Mouse (Mus musculus) adipocyte (in vitro differentiated cells): ENCODE results near the gene Kcnj12.
A peak's percentile ranks its signal among the peaks of the same experiment; 100 is the strongest.

Experiments
- DNase-seq: peaks from one replicate; pipeline ENCODE4 v3.0.0-alpha.2; 2016; ENCODE audit warnings: low spot score

Gene Kcnj12

DNA sequence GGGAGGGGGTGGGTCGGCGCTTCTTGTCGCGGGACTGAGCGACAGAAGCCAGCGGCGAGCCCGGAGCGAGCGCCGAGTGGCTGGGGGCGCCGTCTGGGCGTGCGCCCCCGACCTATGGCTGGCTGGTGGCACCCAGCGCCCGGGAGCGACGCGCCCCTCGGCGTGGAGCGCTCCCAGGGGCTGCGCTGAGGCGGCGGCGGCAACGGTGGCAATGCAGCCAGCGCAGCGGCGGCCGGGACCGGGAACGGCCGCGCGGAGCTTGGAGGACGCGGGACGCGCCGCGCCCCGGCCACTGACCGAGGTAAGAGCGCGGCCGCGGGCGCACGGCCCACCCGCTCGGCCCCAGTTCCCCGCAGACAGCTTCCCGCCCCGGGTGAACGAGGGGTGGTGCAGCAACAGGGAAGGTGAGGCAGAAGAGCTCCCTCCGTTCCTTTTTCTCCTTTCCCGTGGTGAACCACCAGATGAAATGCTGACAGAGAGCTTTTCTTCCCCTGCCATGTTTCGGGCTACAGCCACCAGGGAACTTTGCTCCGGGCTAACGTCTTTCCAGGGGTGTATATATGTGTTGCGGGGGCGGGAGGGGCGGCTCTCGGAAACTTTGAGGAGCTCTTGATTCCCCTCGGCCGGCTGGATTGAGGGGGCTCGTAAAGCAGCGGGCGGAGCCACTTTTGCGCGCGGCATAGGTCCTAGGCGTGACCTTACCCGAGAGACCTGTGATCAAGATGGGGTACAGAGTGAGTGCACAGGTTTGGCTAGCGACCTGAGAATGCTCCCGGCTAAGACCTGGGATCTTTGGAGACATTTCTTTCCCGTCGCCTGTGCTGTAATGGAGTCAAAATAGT lies at the start of gene Kcnj12:
Gene Kcnj12 (plus strand): TSS at position 15 of the 842 bp plus-strand sequence.
- no peak for DNase-seq

DNA sequence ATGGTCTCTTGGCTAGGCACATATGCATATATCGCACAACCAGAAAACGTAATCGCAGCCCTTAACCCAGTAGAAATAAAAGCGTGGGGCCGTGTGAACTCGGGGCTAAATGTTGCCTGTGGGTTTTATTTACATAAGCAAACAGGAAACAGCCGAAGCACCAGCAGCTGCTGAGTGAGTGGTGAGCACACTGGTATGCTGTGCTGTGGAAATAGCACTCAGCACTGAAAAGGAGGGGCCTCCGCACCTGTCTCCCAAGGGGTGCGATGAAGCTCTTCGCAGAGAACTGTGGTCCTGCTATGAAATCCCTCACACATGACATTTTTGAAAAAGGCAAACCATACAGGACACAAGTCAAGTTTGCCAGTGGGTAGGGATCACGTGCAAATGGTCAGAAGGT lies 47.3 kb upstream of the Kcnj12 start:
- DNase-seq, result no peak

DNA sequence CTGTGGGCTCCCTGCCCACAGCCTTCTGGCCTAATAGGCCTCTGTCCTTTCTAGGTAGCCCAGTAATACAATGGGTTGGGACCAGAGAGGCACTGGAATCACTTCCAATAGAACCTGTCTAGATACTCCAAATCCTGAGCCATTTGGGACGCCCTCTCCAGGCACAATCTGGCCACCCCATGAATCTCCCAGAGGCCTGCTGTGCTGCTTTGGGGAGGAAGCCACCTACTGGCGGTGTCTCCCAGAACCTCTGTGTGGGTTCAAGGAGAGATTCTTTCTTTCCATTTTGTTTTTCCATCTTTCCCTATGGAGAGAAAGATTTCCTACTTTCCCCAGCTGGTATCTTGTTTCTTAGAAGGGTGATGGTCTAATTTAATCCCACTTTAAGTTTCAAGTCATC lies 46.1 kb upstream of the Kcnj12 start:
- no peak for DNase-seq

DNA sequence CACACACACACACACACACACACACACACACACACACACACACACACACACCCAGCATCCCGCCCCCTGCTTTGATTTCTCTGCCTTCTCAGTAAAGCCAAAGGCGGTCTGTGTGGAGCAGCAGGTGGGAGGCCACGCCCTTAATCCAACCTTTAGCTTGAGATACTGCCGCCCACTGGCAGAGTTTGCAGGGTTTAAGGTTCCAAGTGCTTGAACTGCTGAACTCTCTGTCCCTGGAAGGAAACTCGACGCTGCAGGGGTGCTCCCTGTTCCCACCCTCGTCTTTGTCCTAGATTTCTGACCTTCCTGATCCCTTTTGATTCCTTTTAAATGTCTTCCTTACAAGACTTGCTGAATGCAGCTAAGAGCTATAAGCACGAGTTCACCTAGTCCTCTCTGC lies 45.6 kb upstream of the Kcnj12 start:
- DNase-seq, result no peak

DNA sequence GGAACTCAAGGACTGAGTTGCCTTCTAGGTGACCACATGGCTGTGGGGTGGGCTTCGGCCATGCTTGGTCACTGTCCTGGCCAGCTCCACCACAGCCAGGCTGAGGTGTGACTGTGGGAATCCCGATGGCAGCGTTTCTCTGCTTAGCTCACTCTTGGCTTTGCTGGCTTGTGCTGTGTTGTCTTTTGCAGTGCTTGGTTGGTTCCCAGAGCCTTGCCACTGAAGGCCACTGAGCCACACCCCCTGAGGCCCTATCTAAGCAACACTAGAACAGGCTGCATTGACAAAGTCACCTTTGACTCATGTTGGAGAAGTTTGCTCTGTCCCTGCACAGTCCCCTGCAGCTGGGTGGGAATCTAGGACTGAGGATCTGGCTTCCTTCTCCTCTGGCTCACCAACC lies 45.2 kb upstream of the Kcnj12 start:
- DNase-seq, result peak; percentile 37

DNA sequence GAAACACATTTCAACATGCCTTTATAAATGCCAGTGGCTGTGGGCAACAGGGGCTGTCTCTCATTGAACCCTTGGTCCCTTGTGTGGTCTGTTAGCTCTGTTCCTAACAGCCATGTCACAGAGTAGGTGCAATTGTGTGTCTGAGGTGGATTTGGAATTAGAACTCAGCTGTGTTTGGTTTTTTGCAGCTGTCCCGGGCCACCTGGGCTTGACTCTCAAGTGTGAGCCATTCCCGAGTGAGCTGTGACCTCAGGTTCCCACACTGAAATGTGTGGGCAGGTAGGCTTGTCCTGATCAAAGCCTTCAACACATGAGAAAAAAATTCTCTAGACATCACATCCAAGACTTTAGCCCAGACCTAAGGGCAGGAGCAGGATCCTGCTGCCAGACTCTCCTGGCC lies 43.7 kb upstream of the Kcnj12 start:
- no peak for DNase-seq

DNA sequence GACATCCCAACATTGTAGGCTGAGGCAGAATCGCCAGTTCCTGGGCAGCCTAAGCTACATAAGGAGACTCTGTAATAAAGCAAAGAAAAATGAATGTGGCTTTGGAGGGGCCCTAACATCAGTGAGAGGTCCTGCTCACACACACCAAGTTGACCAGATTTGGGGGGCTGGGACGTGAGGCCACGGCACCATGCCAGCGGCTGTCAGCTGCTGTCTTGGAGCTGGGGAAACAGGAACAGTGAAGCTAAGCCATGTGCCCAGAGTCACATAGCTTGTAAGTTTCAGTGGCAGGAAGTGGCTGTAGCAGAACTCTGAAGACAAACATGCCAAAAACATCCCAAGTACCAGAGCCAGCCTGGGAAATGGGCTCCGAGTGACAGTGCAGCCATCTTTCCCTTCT lies 42.6 kb upstream of the Kcnj12 start:
- no peak for DNase-seq

DNA sequence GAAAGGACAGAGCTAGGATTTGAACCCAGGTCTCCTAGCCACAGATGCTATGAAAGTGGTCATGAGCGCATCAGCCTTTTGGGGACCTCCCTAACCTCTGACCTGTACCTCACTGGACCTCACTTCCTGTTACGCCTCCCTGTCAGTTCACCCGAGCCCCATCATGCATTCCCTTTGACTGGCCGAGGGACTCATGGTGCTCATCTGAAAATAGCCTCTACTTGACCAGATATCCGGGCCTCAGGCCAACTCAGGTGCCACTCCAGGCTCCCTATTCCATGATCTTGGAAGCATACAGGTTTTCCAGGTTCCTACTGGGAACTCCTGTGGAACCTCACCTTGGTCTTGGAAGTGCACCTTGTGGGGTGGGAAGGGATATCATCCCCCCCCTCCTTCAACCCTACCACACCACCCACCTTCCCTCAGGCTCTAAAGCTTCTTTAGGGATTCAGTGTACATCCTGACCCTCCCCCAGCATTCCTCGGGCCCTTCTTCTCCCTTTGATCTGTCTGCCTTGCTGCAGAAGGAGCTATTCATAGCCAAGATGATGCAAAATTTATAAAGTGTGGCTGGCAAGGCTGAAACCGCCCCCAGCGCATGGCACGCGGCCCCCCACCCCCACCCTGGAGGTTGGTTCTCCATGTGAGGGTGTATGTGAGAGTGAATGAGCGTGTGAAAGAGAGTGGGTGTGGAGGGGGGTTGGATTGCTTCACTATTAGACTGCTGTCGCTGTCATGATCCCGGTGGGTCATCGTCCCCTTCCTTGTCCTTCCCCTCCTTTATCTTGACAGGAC lies 40.5 kb upstream of the Kcnj12 start:
- no peak for DNase-seq

DNA sequence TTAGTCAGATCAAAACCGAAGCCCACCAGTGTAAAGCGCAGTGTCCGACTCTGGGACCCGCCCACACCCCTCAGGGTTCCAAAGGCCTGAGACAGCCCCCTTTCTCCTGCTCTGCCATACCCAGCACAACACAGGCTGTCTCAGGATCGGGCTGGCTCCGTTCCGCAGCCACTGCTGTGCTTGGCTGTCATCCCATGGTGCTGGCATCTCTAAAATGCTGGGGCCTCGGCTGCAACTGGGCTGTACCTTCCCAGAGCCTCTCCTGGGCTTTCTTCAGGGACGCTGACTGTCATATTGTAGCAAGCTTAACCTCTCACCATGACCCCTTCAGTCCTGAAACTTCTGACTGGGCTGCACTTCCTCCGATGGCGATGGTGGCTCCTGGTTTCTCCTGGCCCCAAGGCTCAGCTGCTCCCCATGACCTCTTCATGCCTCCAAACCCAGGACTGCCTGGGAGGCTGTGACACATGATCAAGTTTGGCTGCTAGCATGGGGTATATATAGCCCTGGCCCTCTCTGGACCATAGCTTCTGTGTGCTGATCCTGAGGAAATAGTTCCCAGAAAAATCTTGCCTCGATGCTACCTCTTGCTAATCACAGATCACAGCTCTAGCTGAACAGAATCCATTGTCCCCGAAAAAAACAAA lies 37.3 kb upstream of the Kcnj12 start:
- DNase-seq, result peak; percentile 31

DNA sequence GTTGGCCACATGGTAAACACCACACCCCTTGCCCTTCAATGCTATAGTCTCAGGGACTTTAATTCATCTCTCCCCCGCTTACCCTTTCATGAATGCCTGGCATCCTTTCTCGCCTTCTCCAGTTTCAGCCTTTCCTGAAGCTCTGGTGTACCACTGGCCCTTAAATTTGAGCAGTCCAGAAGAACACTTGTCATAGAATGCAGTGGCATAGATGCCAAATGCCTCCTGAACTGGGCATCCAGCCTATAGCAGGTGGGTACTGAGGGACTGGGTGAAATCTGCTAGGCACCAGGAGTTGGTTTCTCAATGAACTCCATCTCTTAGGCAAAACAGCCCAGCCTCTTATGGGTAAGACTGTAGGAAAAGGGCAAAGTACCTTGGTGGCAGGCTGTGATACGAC lies 31.9 kb upstream of the Kcnj12 start:
- no peak for DNase-seq

DNA sequence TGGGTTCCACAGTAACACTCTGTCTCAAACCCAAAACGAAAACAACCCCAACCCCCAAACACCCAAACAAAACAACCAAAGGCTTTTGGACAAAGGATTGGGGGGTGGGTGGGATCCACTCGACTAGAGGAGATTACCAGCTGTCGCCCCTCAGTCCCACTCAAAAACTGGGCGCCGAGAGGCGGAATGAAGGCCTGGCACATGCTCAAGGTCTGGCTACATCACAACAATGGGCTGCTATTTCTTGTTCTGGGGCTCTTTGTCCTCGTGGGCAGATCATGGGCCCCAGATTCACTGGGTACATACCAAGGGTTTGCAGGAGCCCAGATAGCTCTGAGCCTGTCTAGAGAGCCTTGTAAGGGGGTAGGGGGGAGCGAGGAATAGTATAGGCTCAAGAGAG lies 19.6 kb upstream of the Kcnj12 start:
- DNase-seq, result no peak

DNA sequence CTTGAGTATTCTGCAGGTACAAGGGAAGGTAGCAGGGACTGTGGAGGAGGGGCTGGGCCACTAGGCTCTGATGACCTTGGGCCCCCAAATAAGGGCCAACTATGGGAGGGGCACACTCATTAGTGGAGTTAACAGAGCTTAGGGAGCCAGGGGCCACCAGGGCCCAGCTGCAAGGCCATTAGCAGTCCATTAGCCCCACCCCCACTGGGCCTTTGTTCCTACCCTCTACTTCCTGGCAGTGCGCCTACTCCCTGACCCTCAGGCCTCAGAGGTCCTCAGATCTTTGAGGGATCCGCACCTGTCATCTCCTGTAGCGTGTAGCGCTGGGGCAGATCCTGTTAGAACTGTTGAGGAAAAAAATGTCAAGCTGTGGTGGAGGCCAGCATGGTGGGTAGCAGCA lies 18.3 kb upstream of the Kcnj12 start:
- DNase-seq, result no peak

DNA sequence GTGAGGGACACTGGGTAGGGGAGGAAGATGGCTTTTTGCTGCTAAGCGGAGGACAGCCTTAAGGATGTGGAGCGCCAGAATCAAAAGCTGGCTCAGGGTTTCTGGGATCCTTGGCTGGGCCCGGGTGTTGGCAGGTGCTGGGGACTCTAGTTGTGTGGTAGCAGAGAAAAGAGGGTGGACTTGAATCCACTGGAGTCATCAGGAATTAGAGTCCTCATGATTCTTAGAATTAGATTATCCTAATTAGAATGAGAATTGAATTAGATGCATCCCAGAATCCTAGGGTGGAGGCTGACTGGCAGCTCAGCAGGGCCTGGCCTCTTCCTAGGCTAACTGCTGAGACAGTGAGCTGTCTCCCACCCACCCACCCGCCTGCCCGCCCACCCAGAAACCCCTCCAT lies 17.6 kb upstream of the Kcnj12 start:
- no peak for DNase-seq

DNA sequence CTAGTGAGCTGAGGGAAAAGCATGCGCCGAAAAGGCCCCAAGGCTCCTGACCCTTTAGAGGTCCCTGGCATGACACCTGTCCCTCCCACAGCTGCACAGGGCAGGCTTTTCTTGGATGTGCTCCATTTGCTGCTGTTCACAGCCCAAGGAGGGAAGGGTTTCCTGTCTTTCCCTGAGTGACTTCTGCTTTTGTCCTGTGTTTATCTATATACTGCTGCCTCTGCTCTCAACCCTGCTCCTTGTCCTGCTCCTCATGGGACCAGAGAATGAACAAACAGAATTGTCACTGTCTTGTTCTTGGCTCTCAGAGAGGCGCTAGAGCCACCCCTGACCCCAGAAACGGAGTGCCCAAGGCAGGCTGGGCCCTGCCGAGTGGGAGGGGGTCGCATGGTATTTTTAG lies 17.0 kb upstream of the Kcnj12 start:
- DNase-seq, result no peak

DNA sequence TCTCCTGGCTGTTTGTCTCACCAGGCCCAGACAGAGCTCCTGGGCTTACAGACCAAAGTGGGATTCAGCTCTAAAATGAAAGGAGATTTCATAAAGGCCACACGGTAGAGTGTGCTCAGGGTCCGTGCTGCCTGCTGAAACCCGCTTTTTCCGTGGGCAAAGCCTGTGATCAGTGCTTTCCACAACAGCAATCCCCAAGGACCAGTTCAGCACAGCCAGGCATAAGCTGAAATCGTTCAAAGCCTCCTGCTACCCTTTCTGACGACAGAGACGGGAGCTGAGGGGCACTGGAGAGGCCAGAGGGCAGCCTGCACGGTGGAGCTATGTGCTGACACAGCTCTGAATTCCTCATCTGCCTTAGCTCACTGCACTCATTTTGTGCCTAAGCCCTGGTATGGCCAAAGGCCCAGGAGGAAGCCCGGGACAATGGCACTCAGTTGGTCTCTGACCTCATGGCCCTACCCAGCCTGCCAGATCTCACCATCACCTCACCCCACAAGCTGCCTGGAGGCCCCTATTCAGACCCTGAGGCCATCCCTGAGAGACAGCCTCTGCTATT lies 10.5 kb upstream of the Kcnj12 start:
- no peak for DNase-seq

DNA sequence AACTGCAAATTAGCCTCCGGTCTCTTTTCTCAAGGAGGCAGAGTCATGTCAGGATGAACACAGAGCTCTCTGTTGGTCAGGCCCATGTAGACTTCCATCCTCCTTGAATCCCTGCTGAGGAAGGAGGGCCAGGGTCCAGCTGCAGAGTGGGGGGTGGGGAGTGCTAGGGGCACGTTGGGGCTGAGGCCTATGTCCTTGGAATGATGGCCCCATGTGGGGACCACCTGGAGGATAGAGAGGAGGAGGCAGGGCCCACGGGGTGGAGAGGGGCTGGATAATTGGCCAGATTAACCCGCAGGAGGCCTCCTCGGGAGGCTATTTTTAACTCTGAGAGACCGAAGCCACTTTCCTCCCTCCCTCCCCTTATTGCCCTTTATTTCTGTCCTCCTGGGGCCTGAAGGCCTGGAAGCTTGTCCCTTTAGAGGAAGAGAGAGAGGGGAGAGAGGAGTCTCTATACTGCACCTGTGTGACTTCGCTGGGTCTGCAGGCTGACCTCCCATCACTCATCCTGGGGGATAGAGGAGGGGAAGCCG lies 5.4 kb upstream of the Kcnj12 start:
- DNase-seq, result no peak

DNA sequence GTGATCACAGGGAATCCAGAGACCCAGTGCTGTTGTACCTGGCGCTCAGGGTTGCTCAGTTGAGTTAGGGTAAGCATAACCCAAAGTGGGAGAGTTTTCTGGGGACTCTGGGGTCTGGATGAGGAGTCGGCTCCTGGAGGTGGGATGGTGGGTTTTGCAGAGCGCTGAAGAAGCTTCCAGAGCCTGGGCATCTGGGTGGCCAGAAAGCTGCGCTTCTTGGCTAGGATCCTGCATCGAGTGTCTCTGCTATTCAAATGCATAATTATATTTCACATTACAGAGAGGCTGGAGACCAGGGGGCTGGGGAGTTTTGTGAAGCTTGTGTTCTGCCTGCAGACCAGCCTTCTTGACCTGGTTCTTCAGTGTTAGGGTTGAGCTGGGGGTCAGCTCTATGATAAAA lies 1.2 kb upstream of the Kcnj12 start:
- no peak for DNase-seq

DNA sequence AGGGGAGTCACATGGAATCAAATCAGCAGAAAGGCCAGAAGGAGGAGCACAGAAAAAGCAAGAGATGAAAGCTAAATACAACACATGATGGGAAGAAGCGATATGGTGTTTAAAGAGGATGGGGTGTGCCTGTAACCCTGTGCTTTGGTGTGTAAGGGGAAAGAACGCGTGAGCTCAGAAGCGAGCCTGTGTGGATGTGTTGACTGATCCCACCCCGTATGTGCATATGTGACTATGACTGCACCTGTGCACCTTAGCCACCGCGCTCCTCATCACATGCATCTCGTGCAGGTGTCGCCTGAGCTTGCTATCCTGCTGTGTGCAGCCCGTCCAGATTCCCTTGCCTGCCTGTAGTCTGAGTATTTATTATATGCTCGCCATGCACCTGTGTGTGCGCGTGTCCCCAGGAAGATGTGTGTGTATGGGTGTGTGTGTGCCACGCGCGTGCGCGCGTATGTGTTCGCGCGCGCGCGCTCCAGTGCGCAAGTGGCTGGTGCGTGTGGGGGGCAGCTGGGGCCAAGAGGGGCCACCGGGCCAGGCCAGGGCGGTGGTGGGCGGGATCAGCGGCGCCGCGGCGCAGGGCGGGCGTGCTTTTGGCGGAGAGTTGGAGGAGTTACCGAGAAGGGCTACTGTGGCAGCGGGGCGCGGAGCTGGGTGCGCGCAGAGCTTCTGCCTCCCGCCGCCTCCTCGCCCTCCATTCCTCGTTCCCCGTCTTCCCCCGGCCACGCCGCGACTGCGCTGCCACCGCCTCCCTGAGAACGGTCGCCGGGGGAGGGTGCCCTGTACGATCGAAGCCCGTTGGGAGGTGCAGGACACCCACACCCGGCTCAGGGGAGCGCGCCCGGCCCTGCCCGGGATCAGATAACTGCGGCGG lies 451 bp upstream of the Kcnj12 start:
- no peak for DNase-seq

DNA sequence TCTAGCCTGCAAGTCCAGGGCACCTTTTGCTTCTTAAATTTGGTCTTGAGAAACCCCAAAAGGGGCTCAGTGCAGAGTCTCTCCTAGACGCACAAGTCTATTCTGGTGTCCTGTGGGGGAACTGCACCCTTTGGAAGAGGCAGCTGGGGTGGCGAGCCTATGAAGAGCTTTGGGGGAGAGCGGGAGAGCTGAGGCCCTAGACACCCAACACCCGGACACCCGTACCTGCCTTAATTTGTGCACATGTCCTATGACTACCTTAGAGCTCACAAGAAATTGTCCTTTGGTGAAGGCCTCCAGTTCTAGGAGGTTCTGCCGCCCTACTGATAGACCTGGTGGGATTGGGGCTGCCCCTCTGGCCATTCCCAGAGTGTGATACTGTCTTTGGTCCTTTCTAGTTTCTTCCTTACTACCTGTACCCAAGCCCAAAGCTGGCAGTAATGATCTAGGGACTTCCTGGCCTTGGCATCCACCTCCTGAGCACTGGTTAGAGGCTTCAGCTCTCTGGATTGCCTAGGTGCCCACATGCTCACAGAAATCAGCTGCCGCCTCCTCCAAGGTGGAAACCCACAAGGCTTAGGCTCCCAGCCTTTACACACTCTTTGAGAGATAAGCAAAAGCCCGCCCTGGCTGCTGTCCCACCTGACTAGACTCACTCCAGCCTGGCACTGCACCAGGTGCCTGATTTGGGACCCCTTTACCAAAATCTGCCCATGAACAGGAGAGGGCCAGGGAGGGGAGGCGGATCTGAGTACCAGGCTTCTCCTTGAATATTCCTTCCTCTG lies 1.2 kb downstream of the Kcnj12 start:
- no peak for DNase-seq

DNA sequence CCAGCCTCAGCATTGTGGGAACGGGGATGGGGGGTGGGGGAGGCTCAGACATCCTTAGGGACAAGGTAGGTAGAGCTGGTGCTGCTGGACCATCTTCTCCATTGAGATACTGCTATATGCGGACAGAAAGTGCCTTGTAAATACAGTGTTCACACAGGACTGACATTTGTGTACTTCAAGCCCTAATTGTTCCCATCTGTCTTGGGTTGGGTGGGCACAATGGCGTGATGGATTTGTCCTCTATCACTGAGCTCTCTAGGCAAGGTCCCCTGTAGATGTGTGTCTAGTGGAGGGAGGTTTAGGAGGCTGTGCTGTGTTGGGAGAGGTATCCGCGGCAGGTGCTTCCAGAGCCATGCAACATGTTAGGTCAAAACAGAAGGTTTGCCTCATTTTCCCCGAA lies 2.0 kb downstream of the Kcnj12 start:
- DNase-seq, result no peak

DNA sequence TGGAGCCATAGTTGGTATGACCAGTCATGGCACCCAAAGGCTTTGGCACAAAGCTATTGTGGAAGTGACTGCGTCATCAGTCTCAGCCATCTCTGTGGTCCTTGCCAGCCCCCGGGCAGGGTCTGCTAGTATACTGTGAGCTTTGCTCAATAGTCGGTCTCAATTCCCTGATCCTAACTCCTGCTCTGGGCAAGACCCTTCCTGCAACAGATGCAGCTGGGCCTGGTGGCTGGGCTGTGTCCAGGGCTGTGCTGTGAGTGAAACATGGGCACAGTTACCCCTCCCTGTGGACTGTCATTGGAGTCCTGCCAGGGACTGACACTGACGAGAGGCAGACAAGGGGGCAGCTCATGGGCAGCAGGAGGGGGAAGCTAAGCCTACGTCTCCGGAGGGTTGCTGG lies 2.6 kb downstream of the Kcnj12 start:
- DNase-seq, result no peak
